Mouse (Mus musculus) subcutaneous adipose tissue, adult 2 months (tissue): Measurements from ENCODE around the gene Ifi27l2a. TPM values are rescaled to one million over a fixed set of nuclear protein-coding genes. Genes with fewer than 3 reads are reported as not detected.

Experiments
- polyA plus RNA-seq: library from polyadenylated mRNA; depleted of rRNA; stranded (reverse); fragments of >200 nt; gene quantifications from 2 replicates; pipeline ENCODE4 v1.2.3, GENCODE M21; 2012; ENCODE audit warnings: low replicate concordance; rRNA removed

Ifi27l2a gene
- 2,878 and 3,647 TPM in 2 replicates for polyA plus RNA-seq

GRCm38 (mm10) chr12:103443524-103443923 lies at the start of gene Ifi27l2a:
TSS of gene Ifi27l2a (minus strand) at chr12:103443680.

GRCm38 (mm10) chr12:103457140-103457539 lies 13.7 kb upstream of the Ifi27l2a start, which contains the start of gene Ifi27l2b:
TSS of gene Ifi27l2b (minus strand) at chr12:103457223.

GRCm38 (mm10) chr12:103433986-103434731 lies 9.3 kb downstream of the Ifi27l2a start, which contains the start of gene Ifi27:
TSS of gene Ifi27 (plus strand) at chr12:103434211.

GRCm38 (mm10) chr12:103425729-103426470 lies 17.6 kb downstream of the Ifi27l2a start, which contains the start of gene Ddx24:
TSS of gene Ddx24 (minus strand) at chr12:103425830.

GRCm38 (mm10) chr12:103407720-103408119 lies 35.8 kb downstream of the Ifi27l2a start, which contains the start of gene 9330161L09Rik:
TSS of gene 9330161L09Rik (minus strand) at chr12:103407820.

Other genes with a start within 250 kb of the Ifi27l2a start
- gene Prima1, start 201.5 kb downstream of the Ifi27l2a start, polyA plus RNA-seq: 0.79 and 3.2 TPM in 2 replicates
- gene Fam181a, start 132.7 kb downstream of the Ifi27l2a start, polyA plus RNA-seq: not detected in 2 replicates
- 5.1 and 85.1 TPM in 2 replicates for gene Asb2, start 87.7 kb downstream of the Ifi27l2a start, polyA plus RNA-seq
- gene Otub2, start 55.0 kb downstream of the Ifi27l2a start, polyA plus RNA-seq: 4.6 and 10.1 TPM in 2 replicates
- gene 9330161L09Rik, start 35.9 kb downstream of the Ifi27l2a start, polyA plus RNA-seq: 0.58 and 0.60 TPM in 2 replicates
- gene Ddx24, start 17.9 kb downstream of the Ifi27l2a start, polyA plus RNA-seq: 55.1 and 59.5 TPM in 2 replicates
- 804 and 1,594 TPM in 2 replicates for gene Ifi27, start 9.5 kb downstream of the Ifi27l2a start, polyA plus RNA-seq
- 0.14 and 0.18 TPM in 2 replicates for gene Ifi27l2b, start 13.5 kb upstream of the Ifi27l2a start, polyA plus RNA-seq
- 1.2 and 1.5 TPM in 2 replicates for gene Ppp4r4, start 88.6 kb upstream of the Ifi27l2a start, polyA plus RNA-seq
- not detected in 2 replicates for gene Serpina10, start 187.8 kb upstream of the Ifi27l2a start, polyA plus RNA-seq
- gene Serpina6, start 213.5 kb upstream of the Ifi27l2a start, polyA plus RNA-seq: 0.18 TPM in 1 of 2 replicates, not detected in the other
- gene Serpina16, start 232.5 kb upstream of the Ifi27l2a start, polyA plus RNA-seq: 0.11 and 0.78 TPM in 2 replicates